Mouse (Mus musculus) lung, postnatal 4 days (tissue): ENCODE results near the gene Psmb6.
"Not testable (repeated sequence)": the region's sequence is repeated elsewhere in the genome, so short reads cannot be mapped to it uniquely, and the experiment has no call there.

ENCODE experiments used
- DNase-seq, 2 experiments: peaks; one replicate each; pipeline ENCODE4 v3.0.0; 2021

The Psmb6 gene

GRCm38 (mm10) chr11:70524782-70525181 lies 385 bp upstream of the Psmb6 start:
- no peak for DNase-seq

- no peak for DNase-seq
Measured at GRCm38 (mm10) chr11:70525726-70526125, 559 bp downstream of the Psmb6 start.

- DNase-seq, result no peak
Measured at GRCm38 (mm10) chr11:70526211-70526610, 1.0 kb downstream of the Psmb6 start.

DNA sequence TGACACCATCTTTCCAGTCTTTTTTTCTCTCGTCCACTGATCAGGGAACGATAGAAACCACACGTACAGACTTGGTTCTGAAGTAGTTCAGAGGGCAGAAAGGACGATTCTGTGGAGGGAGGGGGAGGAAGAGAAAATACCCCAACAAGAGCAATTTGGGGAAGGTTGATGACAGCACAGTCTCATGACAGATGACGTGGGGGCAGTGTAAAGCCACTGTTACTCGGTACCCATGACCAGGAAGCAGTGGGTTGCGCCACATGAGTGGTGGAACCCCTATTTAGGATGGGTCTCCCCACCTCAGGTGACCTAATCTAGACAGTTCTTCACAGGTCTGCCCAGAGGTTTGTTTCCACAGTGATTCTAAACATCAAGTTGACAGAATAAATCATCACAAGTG lies 3.4 kb downstream of the Psmb6 start:
- DNase-seq, result no peak

DNA sequence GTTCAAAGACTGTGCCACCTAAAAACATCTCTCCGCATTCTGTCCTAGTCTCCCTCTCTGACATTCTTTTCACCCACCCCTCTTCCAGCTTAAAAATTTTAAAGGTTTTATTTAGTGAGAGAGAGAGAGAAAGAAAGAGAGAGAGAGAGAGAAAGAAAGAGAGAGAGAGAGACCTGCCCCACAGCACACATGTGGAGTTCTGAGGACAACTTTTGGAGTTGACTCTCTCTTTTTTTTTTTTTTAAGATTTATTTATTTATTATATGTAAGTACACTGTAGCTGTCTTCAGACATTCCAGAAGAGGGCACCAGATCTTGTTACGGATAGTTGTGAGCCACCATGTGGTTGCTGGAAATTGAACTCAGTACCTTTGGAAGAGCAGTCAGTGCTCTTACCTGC lies 5.9 kb downstream of the Psmb6 start:
- DNase-seq, result not testable (repeated sequence)

- DNase-seq, result no peak
Measured at GRCm38 (mm10) chr11:70532839-70533238, 7.7 kb downstream of the Psmb6 start, which contains the start of gene Gm40193. Gene Gm40193, minus strand, starts transcription at chr11:70532939.

DNA sequence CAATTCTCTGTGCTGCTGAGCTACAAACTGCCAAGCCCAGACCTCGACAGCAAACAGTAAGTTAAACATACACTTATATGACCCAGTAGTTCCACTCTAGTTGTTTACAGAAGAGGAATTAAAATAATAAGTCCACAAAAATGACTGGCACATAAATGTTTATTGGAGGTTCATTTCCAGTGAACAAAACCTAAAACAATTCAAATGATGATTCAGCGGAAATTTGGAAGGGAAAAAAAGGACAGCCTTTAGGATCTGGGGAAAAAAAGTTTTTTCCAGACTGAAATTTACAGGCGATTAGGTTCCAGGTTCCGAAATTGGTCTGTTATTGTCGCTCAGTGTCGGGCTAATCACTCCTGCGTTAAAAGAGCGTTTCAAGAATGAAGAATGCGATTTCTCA lies 14.3 kb downstream of the Psmb6 start:
- no peak for DNase-seq

- peak; percentile 93 to 96 for DNase-seq
Measured at GRCm38 (mm10) chr11:70539877-70540587, 14.9 kb downstream of the Psmb6 start, which contains the start of gene Pld2. Gene Pld2, plus strand, starts transcription at chr11:70540064.

- no peak for DNase-seq
Measured at GRCm38 (mm10) chr11:70540928-70541327, 15.8 kb downstream of the Psmb6 start.

- DNase-seq, result no peak
Measured at GRCm38 (mm10) chr11:70541415-70541814, 16.2 kb downstream of the Psmb6 start.

DNA sequence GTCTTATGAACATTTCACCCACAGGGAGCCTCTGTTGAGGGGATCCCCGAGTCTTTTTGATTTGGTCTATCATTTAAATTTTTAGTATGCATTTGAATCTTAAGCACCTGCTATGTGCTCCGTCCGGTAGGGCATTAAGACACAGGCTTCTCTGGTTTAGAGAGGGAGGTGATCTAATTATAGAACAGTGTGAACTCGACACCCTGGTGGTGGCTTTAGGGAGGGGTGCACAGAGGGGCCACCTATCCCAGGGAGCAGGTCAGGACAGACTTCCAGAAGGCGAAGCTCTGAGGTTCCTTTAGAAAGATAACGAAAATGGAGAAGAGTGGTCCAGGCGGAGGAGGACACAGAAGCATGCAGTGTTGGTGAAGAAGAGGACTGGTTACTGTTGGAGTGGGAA lies 19.3 kb downstream of the Psmb6 start:
- DNase-seq, result no peak

GRCm38 (mm10) chr11:70551526-70551925 lies 26.4 kb downstream of the Psmb6 start:
- DNase-seq, result no peak

DNA sequence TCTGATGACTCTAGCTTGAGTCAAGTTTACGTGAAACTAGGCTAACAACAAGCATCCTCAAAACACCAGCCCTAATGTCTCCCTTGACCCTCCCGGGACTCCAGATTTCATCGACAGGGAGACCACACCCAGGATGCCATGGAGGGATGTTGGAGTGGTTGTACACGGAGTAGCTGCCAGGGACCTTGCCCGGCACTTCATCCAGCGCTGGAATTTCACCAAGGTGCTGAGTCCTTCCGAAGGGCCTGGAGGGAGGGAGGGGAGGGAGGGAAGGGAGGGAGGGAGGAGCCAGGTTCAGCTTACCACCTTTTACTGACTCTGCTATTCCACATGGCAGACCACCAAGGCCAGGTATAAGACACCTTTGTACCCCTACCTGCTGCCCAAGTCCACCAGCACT lies 28.8 kb downstream of the Psmb6 start:
- DNase-seq, result no peak

- no peak for DNase-seq
Measured at GRCm38 (mm10) chr11:70557545-70557944, 32.4 kb downstream of the Psmb6 start.

DNA sequence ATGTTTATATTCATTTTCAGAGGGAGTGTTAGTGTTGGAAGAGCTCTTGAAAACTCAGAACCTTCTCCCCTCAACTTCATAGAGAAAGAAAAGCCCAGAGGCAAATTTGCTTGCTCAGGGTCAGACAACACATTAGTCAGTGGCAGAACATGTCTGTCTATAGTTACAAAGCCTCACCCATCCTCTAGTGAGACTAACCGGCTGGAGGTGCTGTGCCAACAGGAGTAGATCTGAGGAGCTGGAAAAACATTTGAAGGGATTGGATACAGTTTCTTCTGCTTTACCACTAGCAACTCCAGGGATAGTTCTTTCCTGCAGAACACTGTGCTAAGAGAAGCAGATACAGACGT lies 36.7 kb downstream of the Psmb6 start:
- no peak for DNase-seq

- DNase-seq, result peak; percentile 91 to 95
Measured at GRCm38 (mm10) chr11:70562287-70562994, 37.3 kb downstream of the Psmb6 start, which contains the start of gene Mink1. Gene Mink1, plus strand, starts transcription at chr11:70562881.

DNA sequence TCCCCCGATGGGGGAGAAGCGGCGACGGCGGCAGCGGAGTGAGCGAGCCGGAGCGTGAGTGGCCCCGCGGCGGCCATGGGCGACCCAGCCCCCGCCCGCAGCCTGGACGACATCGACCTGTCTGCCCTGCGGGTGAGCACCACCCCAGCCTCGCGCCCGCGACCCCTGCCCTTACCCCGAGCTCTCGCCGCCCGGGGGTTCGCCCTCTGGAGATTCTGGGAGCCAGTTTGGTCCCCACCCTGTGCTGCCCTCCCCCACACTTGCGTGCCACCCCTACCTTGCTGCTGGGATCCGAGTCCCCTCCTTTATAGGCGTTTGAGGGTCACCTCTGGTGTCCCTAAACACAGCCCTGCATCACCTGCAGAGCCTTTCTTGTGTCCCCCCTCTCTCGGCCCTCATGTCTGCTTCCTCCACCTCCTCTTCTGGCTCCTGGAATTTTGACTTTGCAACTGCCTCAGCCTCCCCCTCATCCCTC lies 37.9 kb downstream of the Psmb6 start:
- no peak for DNase-seq

GRCm38 (mm10) chr11:70563470-70564275 lies 38.5 kb downstream of the Psmb6 start:
- DNase-seq, result peak; percentile 70 to 77

DNA sequence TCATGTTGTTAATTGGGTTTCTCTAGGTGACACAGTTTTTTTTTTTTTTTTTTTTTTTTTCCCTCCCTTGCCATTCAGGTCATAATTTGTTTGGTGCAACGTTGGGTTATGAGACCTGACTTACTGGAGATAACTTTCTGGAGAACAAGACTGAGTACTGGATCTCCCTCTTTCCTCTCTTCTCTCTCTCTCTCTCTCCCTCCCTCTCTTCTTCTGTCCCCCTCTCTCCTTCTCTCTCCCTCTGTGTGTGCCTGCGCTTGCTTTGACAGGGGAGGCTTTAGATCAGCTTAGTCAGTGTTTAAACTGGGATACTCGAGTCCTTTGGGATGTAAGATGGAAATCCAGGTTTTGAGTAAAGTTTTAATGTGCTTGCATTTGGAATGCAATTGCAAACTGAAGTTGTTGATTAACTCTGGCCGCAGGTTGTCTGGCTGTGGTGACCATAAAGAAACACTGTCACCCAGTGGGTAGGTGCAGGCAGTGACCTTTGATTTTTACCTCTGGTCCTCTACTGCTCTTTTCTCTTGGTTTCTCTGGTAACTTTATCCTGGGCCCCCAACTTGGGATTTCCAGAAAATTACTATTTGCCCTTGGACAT lies 39.2 kb downstream of the Psmb6 start:
- no peak for DNase-seq

DNA sequence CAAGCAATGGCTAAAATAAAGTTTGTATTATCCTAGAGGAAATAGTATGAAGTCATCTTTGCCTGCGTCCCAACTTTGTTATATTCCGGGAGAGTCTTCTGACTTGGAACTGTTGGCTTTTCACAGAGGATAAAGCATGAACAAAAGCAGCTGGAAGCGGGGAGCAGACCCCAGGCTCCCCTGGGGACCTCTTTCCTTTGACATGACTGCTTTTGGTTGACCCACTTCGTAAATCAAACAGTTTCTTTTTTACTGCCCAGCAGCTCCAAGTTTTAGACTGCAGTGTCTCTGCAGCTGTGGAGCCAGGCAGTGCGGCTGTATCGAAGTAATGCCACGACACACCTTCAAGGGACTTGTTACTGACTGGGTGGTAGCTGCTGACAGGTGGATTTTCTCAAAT lies 41.4 kb downstream of the Psmb6 start:
- no peak for DNase-seq

DNA sequence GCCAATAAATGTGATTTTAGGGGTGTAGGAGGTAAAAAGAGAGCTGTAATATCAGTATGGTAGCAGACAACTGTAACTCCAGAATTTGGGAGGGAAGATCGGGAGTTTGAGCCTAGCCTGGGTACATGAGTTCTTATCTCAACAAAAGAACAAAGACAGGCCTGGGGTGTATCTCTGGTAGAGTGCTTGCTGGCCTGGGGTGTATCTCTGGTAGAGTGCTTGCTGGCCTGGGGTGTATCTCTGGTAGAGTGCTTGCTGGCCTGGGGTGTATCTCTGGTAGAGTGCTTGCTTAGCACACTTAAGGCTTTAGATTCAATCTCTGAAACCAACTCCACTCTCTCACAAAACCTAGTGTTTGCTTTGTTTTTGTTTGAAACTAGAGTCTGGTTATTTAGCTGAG lies 45.4 kb downstream of the Psmb6 start:
- not testable (repeated sequence) for DNase-seq

DNA sequence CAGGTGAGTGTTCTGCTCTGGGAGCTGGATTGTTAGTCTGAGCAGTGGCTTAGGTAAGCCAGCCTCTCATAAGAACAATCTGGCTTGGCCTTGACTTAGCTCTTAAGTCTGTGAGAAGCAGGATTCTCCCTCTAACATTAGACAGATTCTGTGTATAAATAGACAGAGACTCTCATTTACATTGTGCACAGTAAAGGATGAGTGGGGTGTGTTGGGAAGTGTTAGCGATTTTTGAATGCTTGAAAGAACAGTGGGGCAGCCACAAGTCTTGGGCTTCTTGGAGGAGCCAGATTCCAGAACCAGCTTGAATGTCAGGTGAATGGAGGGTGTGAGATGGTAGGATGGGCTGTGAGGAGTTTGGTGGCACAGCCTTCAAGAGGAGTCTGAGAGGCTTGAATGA lies 46.5 kb downstream of the Psmb6 start:
- no peak for DNase-seq

- DNase-seq, result no peak
Measured at GRCm38 (mm10) chr11:70572348-70572902, 47.3 kb downstream of the Psmb6 start.
